Mouse (Mus musculus) stomach, postnatal 0 days (tissue): ENCODE measurements around the gene Rce1.

Experiments
- CTCF ChIP-seq: IDR thresholded peaks from 2 replicates; pipeline ENCODE4 v1.5.1; 2016; ENCODE audit warnings: antibody characterized with exemption, low read depth, mild to moderate bottlenecking, moderate library complexity
- EP300 ChIP-seq: optimal IDR thresholded peaks from 2 replicates; pipeline ENCODE3; 2016; ENCODE audit warnings: antibody characterized with exemption

- TF ChIP-seq EP300, result no peak
- no peak for TF ChIP-seq CTCF
Measured at GRCm38 (mm10) chr19:4625829-4626535, 541 bp upstream of the Rce1 start.
